Mouse (Mus musculus): ENCODE data around the gene Tigd4.
A peak's percentile ranks its signal among the peaks of the same experiment; 100 is the strongest.
"Not testable (repeated sequence)": the region's sequence is repeated elsewhere in the genome, so short reads cannot be mapped to it uniquely, and the experiment has no call there.

Gene Tigd4

GRCm38 (mm10) chr3:84593274-84593673 lies at the start of gene Tigd4:
Gene Tigd4 (plus strand): TSS chr3:84593574.
- DNase-seq (ENCODE audit: low read depth, low spot score): no peak

GRCm38 (mm10) chr3:84547177-84547576 lies 46.2 kb upstream of the Tigd4 start:
- DNase-seq (ENCODE audit: low read depth, low spot score): no peak

- DNase-seq (ENCODE audit: low read depth, low spot score): no peak
These were observed 37.6 kb upstream of the Tigd4 start for GRCm38 (mm10) chr3:84555780-84556179.

GRCm38 (mm10) chr3:84558301-84558700 lies 35.1 kb upstream of the Tigd4 start:
- no peak for DNase-seq (ENCODE audit: low read depth, low spot score)

GRCm38 (mm10) chr3:84562911-84563310 lies 30.5 kb upstream of the Tigd4 start:
- not testable (repeated sequence) for DNase-seq (ENCODE audit: low read depth, low spot score)

- DNase-seq (ENCODE audit: low read depth, low spot score): no peak
These were observed 30.0 kb upstream of the Tigd4 start for GRCm38 (mm10) chr3:84563415-84563814.

- DNase-seq (ENCODE audit: low read depth, low spot score): no peak
These were observed 24.8 kb upstream of the Tigd4 start for GRCm38 (mm10) chr3:84568540-84568939.

GRCm38 (mm10) chr3:84569587-84569986 lies 23.8 kb upstream of the Tigd4 start:
- no peak for DNase-seq (ENCODE audit: low read depth, low spot score)

GRCm38 (mm10) chr3:84570501-84570900 lies 22.9 kb upstream of the Tigd4 start:
- no peak for DNase-seq (ENCODE audit: low read depth, low spot score)

- DNase-seq (ENCODE audit: low read depth, low spot score): no peak
These were observed 12.7 kb upstream of the Tigd4 start for GRCm38 (mm10) chr3:84580716-84581115.

GRCm38 (mm10) chr3:84581696-84582022 lies 11.7 kb upstream of the Tigd4 start:
- no peak for DNase-seq (ENCODE audit: low read depth, low spot score)

- DNase-seq (ENCODE audit: low read depth, low spot score): peak; percentile 84
These were observed 11.1 kb upstream of the Tigd4 start, which contains the start of gene Arfip1 for GRCm38 (mm10) chr3:84582023-84582912. Gene Arfip1 (minus strand): TSS chr3:84582625.

- no peak for DNase-seq (ENCODE audit: low read depth, low spot score)
These were observed 10.5 kb upstream of the Tigd4 start for GRCm38 (mm10) chr3:84582913-84583276.

GRCm38 (mm10) chr3:84586736-84587135 lies 6.6 kb upstream of the Tigd4 start:
- DNase-seq (ENCODE audit: low read depth, low spot score): no peak

- DNase-seq (ENCODE audit: low read depth, low spot score): no peak
These were observed 1.7 kb downstream of the Tigd4 start for GRCm38 (mm10) chr3:84594894-84595676.

GRCm38 (mm10) chr3:84595677-84596234 lies 2.4 kb downstream of the Tigd4 start:
- DNase-seq (ENCODE audit: low read depth, low spot score): no peak

- DNase-seq (ENCODE audit: low read depth, low spot score): no peak
These were observed 4.8 kb downstream of the Tigd4 start for GRCm38 (mm10) chr3:84597996-84598734.

GRCm38 (mm10) chr3:84598756-84599155 lies 5.4 kb downstream of the Tigd4 start:
- no peak for DNase-seq (ENCODE audit: low read depth, low spot score)

GRCm38 (mm10) chr3:84601870-84602495 lies 8.6 kb downstream of the Tigd4 start:
- DNase-seq (ENCODE audit: low read depth, low spot score): no peak

GRCm38 (mm10) chr3:84602759-84603158 lies 9.4 kb downstream of the Tigd4 start:
- DNase-seq (ENCODE audit: low read depth, low spot score): no peak

- DNase-seq (ENCODE audit: low read depth, low spot score): no peak
These were observed 9.8 kb downstream of the Tigd4 start for GRCm38 (mm10) chr3:84603212-84603611.
